Mouse (Mus musculus) forebrain, embryonic 12.5 days (tissue): Measurements from ENCODE around the gene Ifitm10. TPM values are rescaled to one million over a fixed set of nuclear protein-coding genes. Genes with fewer than 3 reads are reported as not detected.
A peak's percentile ranks its signal among the peaks of the same experiment; 100 is the strongest.
"Not testable (repeated sequence)": the region's sequence is repeated elsewhere in the genome, so short reads cannot be mapped to it uniquely, and the experiment has no call there.

Source experiments
- ATAC-seq: fragments of 200-750 bp; cut with Nextera tagmentation; 2 replicates; pipeline ENCODE4 v1.8.0; 2017; ENCODE audit warnings: moderate TSS enrichment; ENCODE audit not compliant: low FRiP score
- H3K27ac ChIP-seq: fragments of 300-500 bp; sonication (generic); 2 replicates; pipeline ENCODE4 v1.5.1; 2016; ENCODE audit warnings: mild to moderate bottlenecking
- H3K27me3 ChIP-seq: fragments of 300-500 bp; sonication (generic); 2 replicates; pipeline ENCODE4 v1.6.1; 2016; ENCODE audit warnings: mild to moderate bottlenecking
- H3K36me3 ChIP-seq: fragments of 300-500 bp; sonication (generic); replicated peaks from 2 replicates; pipeline ENCODE4 v1.6.1; 2016; ENCODE audit warnings: mild to moderate bottlenecking
- H3K4me1 ChIP-seq: fragments of 300-500 bp; sonication (generic); 2 replicates; pipeline ENCODE4 v1.6.1; 2016
- H3K4me2 ChIP-seq: fragments of 300-500 bp; sonication (generic); 2 replicates; pipeline ENCODE4 v1.6.1; 2016; ENCODE audit warnings: mild to moderate bottlenecking, moderate library complexity
- H3K4me3 ChIP-seq: fragments of 300-500 bp; sonication (generic); replicated peaks from 2 replicates; pipeline ENCODE4 v1.5.1; 2016; ENCODE audit warnings: mild to moderate bottlenecking
- H3K9ac ChIP-seq: fragments of 300-500 bp; sonication (generic); 2 replicates; pipeline ENCODE4 v1.6.1; 2016; ENCODE audit warnings: mild to moderate bottlenecking
- H3K9me3 ChIP-seq: fragments of 300-500 bp; sonication (generic); 2 replicates; pipeline ENCODE4 v1.6.1; 2016
- WGBS: fragments of 180-500 bp; shearing (Covaris S2); methylation state at CpG from one replicate; pipeline ENCODE4 v1.1.7; 2016; 5-methylcytosine and 5-hydroxymethylcytosine counted together
- polyA plus RNA-seq: library from polyadenylated mRNA; unstranded; fragments of >200 nt; fragmentation: Nextera tagmentation; extraction: Ambion mirVana; gene quantifications from 2 replicates; pipeline ENCODE4 v1.2.1, GENCODE M21; 2016

The Ifitm10 gene
- polyA plus RNA-seq, 1 experiment from 2014 or later = 0.34 TPM

DNA sequence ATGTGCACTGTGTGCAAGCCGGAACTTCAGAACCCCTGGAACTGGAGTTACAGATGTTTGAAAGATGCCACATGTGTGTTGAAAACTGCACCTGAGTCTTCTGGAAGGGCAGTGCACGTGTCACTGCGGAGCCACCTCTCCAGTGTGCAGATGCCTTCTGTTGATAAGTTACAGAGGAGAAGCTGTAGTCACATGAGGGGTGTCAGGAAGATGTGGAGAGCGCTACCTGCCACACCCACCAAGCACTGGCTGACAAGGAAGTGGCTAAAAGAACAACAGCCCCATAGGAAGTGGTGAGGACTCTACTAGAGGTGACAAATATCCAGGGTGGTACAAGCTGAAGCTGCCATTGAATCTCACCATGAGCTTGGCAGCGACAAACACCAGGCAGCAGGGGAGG, 19.7 kb downstream of the Ifitm10 start:
- H3K9me3 ChIP-seq = no peaks in the 10 kb centered on the region
- WGBS = 80% methylated on average over 5 of the region's 5 CpGs

DNA sequence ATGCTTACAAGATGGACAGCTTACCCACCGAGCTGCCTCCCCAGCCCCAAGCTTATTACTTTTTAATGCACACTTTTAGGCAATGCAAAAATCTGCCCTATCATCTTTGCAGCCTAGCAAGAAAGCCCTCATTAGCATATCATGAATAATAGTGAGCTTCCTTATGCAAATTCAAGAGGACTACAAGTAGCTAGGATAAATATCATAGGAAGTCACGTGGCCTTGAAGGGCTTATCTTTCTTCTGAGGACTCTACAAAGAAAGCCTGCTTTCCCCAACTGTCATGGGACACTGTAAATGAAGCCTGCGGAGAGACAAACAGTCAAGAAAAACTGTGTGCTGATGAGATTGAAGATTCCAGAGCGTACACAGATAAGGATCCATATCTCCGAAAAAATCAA, 22.0 kb downstream of the Ifitm10 start:
- H3K4me2 ChIP-seq = no peak overlapping the region
- 67% methylated on average over 5 of the region's 5 CpGs for WGBS

More for the DNA sequence above, 19.7 kb downstream of the Ifitm10 start:
- Histone ChIP-seq H3K4me1 (peaks cover 13% of the 10 kb centered on the region), H3K36me3 (no peaks in the 10 kb centered on the region), H3K27ac (no peak overlapping the region), H3K4me3 (no peak overlapping the region), H3K4me2 (no peak overlapping the region), H3K9ac (no peak overlapping the region), H3K27me3 (0 out of 2 replicates have a peak, but pooled peaks cover 7% of the 10 kb centered on the region)
- ATAC-seq = no peak

DNA sequence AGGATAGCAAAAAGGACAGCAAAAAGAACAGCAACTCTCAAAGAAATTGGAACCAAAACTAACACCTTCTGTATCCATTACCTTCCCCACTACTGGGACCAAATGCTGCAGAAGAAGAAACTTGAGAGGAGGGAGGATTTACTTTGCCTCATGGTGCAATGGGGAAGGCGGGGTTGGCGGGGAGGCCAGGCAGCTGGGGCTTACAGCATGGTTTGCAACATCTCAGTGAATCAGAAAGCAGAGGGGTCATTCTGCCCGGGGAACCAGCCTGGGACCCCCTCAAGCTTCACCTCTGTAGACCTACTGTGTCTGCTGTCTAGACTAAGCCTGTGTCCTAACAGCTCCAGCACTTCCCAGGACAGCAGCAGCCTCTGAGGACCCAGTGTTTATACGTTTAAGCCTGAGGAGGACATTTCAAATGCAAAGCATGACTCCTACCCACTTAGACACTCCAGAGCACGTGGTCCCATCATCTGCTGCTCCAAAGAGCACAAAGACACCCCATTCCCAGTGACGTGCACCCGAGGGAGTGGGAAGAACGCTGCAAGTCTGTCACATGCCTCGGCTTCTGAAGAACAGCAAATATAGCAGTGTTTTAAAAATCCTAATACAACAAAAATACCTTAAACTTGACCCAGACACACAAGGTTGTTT, 24.1 kb downstream of the Ifitm10 start:
- no peaks in the 10 kb centered on the region for H3K27me3 ChIP-seq
- peak; percentile 85 for ATAC-seq
- H3K27ac ChIP-seq = peak overlapping the region; percentile 53; the same call in 1 of the 2 replicates

More for the DNA sequence above, 22.0 kb downstream of the Ifitm10 start:
- Histone ChIP-seq H3K4me3 (no peak overlapping the region), H3K4me1 (peaks cover 13% of the 10 kb centered on the region), H3K9ac (no peak overlapping the region), H3K27me3 (0 out of 2 replicates have a peak, but pooled peaks cover 7% of the 10 kb centered on the region), H3K36me3 (no peaks in the 10 kb centered on the region), H3K9me3 (no peaks in the 10 kb centered on the region), H3K27ac (no peak overlapping the region)
- 0 out of 2 replicates have a peak, but pooled peaks have one; percentile 30 for ATAC-seq

DNA sequence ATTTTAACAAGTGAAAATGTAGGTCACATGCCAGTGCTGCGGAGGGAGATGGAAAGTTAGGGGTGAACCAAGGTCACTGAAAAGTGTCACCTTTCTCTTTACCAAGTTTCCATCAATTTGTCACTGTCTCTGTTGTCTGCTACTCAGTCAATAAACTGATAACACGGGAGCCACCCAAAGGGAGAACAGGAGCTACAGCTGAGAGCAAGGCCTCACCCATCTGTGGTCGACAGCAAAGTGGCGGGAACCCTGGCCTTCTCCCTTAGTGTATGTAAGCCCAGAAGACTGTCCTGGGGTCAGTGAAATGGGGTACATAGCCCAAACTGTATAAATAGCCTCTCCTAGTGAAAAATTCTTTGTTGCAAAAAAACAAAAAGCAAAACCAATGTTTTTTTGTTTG, 26.0 kb downstream of the Ifitm10 start:
- no peak overlapping the region for H3K4me2 ChIP-seq
- H3K27ac ChIP-seq = no peak overlapping the region
- no peaks in the 10 kb centered on the region for H3K36me3 ChIP-seq
- ATAC-seq = no peak
- WGBS = 88% methylated on average over 4 of the region's 4 CpGs
- no peaks in the 10 kb centered on the region for H3K9me3 ChIP-seq
- H3K9ac ChIP-seq = no peak overlapping the region
- no peak overlapping the region for H3K4me3 ChIP-seq
- H3K4me1 ChIP-seq = peaks cover 13% of the 10 kb centered on the region
- H3K27me3 ChIP-seq = no peaks in the 10 kb centered on the region

More for the DNA sequence above, 24.1 kb downstream of the Ifitm10 start:
- Histone ChIP-seq H3K9ac (no peak overlapping the region), H3K9me3 (no peaks in the 10 kb centered on the region), H3K36me3 (no peaks in the 10 kb centered on the region), H3K4me2 (no peak overlapping the region), H3K4me1 (peaks cover 13% of the 10 kb centered on the region), H3K4me3 (no peak overlapping the region)
- WGBS = 32% methylated on average over 9 of the region's 9 CpGs

DNA sequence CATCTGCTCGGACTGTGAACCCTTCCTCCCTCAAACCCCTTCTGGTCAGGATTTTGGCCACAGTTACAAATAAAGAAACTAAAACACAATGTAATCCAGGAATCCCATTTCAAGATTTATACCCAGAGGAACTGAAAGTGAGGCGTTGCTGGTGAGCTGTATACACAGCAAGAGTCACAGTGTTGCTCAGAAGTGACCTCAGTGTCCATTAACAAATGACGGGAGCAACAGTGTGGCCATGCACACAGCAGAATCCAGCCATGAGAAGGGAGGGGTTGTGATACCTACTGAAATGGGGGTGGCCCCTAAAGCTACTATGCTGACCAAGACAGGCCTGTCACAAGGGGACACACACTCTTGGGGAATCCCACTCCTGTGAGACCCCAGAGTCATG, 31.3 kb downstream of the Ifitm10 start:
- Histone ChIP-seq H3K36me3 (no peaks in the 10 kb centered on the region), H3K27me3 (no peaks in the 10 kb centered on the region), H3K4me1 (peaks cover 3% of the 10 kb centered on the region; the same call in 1 of the 2 replicates), H3K9ac (no peak overlapping the region), H3K27ac (no peak overlapping the region), H3K9me3 (no peaks in the 10 kb centered on the region), H3K4me2 (no peak overlapping the region), H3K4me3 (no peak overlapping the region)
- no peak for ATAC-seq
- WGBS = 80% methylated on average over 3 of the region's 3 CpGs

DNA sequence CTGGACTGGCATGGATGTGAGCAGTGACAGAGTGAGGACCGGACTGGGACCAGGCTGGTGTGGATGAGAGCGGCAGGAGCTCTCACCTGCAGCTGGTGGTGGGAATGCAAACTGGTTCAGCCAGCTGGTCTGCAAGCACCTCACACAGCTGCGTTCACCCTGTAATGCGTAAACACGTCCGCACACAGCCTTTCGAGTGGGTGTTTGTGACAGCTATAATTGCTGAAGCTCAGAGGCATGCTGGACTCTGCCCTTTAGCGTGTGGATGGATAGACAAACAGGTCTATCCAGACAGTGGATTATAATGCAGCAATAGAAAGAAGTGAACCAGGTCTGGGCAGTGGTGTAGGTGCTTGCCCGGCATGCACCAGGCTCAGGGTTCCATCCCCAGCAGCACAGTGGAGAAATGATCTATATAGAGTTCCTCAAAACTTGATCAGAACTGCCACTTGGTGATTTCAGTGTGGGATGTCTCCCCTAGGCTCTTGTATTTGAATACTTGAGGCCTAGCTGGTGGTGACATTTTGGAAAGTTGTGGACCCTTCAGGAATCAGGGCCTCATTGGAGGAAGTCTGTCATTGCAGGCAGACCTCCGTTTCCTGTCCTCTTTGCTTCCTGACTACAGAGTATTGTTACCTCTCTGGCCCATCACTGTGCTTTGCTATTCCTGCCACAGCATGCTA, 31.8 kb downstream of the Ifitm10 start:
- no peak overlapping the region for H3K4me2 ChIP-seq
- H3K36me3 ChIP-seq = no peaks in the 10 kb centered on the region
- H3K4me1 ChIP-seq = peaks cover 3% of the 10 kb centered on the region; the same call in 1 of the 2 replicates
- no peak for ATAC-seq
- WGBS = 79% methylated on average over 10 of the region's 10 CpGs
- H3K4me3 ChIP-seq = no peak overlapping the region
- no peaks in the 10 kb centered on the region for H3K9me3 ChIP-seq
- H3K9ac ChIP-seq = no peak overlapping the region
- no peak overlapping the region for H3K27ac ChIP-seq
- H3K27me3 ChIP-seq = no peaks in the 10 kb centered on the region

DNA sequence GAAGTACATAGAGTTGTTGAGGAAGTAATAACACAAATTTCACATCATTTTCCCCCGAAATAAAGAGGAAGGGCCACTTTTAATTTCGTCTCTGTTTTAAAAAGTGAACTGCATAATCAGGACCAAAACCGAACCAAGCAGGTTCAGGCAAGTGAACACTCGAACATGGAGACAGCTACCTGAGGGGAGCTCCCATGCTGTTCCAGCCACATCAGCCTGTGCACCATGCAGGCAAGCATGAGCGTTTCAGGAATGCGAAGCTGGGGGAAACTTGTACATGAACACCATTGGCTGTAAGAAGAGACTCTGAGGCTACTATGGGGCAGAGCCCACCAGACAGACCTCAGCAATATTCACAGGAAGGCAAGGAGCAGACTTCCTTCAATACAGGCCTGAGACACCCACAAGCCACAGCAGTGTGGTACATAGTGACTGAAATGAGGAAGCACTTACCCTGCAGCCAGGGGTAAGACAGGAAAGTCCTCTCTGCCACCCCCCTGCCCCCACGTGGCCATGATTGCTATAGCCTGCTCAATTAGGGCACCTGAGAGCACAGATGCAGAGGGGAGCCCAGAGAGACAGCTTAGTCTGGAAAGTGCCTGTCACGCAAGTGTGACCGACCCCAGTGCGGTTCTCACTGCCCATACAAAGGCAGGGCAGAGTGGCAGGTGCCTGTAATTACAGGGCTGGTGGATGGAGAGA, 33.1 kb downstream of the Ifitm10 start:
- Histone ChIP-seq H3K9me3 (no peaks in the 10 kb centered on the region), H3K4me1 (peaks cover 3% of the 10 kb centered on the region; the same call in 1 of the 2 replicates), H3K9ac (no peak overlapping the region; the same call in 1 of the 2 replicates), H3K4me3 (no peak overlapping the region), H3K36me3 (no peaks in the 10 kb centered on the region), H3K4me2 (no peak overlapping the region), H3K27ac (no peak overlapping the region), H3K27me3 (peaks cover 3% of the 10 kb centered on the region; the same call in 1 of the 2 replicates)
- ATAC-seq = no peak
- WGBS = 56% methylated on average over 10 of the region's 10 CpGs

DNA sequence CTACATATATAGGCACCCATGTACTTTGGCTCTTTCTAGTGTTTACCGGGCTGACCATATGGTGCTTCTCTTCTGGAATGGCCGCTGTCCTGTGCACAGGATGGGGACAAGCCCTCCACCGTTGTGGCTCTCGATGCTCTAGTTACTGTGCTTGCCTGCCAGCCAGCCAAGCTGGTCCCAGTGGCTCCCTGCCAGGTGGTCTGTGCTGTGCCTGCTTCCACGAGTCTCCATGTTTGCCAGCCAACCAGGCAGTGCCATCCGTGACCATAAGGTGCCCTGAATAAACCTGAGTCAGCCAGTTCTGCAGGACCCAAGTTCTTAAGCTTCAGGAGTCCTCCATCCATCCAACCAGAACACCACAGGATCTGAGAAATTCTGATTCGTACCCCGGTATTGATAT, 38.4 kb downstream of the Ifitm10 start:
- H3K9ac ChIP-seq = no peak overlapping the region
- H3K9me3 ChIP-seq = no peaks in the 10 kb centered on the region
- no peaks in the 10 kb centered on the region for H3K36me3 ChIP-seq
- H3K27me3 ChIP-seq = peaks cover 8% of the 10 kb centered on the region
- no peak overlapping the region for H3K4me3 ChIP-seq
- H3K27ac ChIP-seq = no peak overlapping the region
- ATAC-seq = no peak
- H3K4me2 ChIP-seq = no peak overlapping the region
- WGBS = 84% methylated on average over 8 of the region's 8 CpGs
- H3K4me1 ChIP-seq = no peaks in the 10 kb centered on the region

DNA sequence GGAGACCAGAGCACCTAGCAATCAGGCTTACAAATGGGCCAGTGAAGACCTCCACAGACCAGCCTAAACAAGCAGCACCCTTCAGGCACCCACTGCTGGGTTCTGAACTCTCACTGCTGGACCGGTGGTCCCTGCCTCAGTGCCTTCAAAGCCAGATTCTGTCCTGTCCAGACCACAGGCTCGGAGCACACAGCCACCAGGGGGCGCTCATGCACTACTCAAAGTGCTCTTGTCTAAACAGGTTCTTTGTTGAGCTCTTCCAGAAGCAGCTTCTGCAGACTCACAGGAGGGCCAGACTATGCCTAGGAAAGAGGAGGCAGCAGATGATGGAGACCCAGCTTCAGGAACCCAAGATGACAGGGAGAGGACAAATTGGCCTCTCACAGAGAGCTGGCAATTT, 39.3 kb downstream of the Ifitm10 start:
- Histone ChIP-seq H3K9ac (no peak overlapping the region), H3K36me3 (no peaks in the 10 kb centered on the region), H3K27me3 (peaks cover 8% of the 10 kb centered on the region), H3K4me2 (no peak overlapping the region), H3K4me1 (no peaks in the 10 kb centered on the region), H3K9me3 (no peaks in the 10 kb centered on the region), H3K27ac (no peak overlapping the region), H3K4me3 (no peak overlapping the region)
- peak; percentile 85 for ATAC-seq
- WGBS = 2% methylated on average over 3 of the region's 3 CpGs

DNA sequence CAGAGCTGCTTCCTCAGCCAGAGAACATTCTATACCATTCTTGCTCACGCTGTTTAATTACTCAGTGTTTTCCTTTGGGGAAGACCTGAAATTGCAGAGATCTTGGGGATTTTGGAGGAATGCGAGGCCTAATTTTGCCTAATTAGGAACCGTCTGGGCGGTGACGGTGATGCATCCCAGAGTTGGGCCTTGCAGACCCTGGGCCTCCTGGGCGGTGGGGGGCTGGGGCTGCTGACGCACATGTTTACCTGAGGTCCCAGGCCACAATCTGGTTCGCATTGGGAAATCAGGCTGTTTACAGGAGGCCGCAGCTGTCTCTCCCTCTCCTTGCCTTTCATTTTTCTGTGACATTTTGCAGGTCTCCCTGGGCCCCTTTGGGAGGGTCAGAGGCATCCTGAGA, 40.8 kb downstream of the Ifitm10 start:
- H3K9ac ChIP-seq, H3K27me3 ChIP-seq, H3K4me1 ChIP-seq, ATAC-seq, H3K9me3 ChIP-seq, H3K36me3 ChIP-seq, H3K27ac ChIP-seq, H3K4me2 ChIP-seq, H3K4me3 ChIP-seq: not testable (repeated sequence)
- 66% methylated on average over 5 of the region's 9 CpGs for WGBS

DNA sequence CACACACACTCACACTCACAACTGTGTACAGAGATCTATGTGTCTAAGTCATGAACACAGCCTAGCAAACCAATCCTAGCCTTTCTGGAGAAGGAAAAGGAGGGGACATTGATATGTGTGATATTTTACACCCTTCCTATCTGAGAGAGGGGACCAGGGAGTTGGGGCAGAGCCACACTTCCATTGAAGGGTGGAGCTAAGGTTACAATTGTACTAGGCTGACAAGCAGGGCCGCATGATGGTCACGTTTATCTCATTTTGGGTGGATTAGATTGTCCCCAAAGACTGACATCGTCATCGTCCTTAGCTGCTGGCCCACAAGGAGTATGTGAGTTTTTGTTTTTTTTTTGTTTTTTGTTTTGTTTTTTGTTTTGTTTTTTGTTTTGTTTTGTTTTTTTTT, 42.3 kb downstream of the Ifitm10 start:
- 84% methylated on average over 4 of the region's 4 CpGs for WGBS
- peaks cover 7% of the 10 kb centered on the region for H3K27me3 ChIP-seq
- no peaks in the 10 kb centered on the region for H3K9me3 ChIP-seq

DNA sequence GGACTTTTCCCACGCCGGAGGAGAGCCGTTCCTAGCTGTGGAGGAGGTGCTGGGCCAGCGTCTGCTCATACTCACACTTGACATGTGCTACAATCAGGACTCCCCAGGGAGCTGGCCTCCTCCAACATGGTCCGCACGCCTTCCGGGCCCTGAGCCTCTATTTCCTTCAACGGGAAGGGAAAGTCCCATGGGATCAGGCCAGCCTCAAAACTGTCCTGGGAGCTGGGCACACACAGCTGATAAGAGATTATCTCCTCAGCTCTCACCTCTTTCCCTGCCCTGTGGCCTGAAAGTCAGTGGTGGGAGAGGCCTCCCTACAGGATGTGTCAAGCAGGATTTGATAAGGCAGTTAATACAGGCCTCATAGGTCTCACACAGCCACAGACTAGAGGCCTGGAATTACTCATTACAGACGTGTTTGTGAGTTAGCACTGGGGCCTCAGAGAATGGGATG, 43.3 kb downstream of the Ifitm10 start:
- no peak overlapping the region for H3K27ac ChIP-seq
- H3K4me1 ChIP-seq = no peaks in the 10 kb centered on the region
- no peaks in the 10 kb centered on the region for H3K9me3 ChIP-seq
- ATAC-seq = no peak
- H3K36me3 ChIP-seq = no peaks in the 10 kb centered on the region
- WGBS = 80% methylated on average over 9 of the region's 9 CpGs
- no peak overlapping the region for H3K4me2 ChIP-seq
- H3K27me3 ChIP-seq = peaks cover 4% of the 10 kb centered on the region; the same call in 1 of the 2 replicates
- H3K9ac ChIP-seq = no peak overlapping the region
- no peak overlapping the region for H3K4me3 ChIP-seq

More for the DNA sequence above, 42.3 kb downstream of the Ifitm10 start:
- Histone ChIP-seq H3K36me3 (no peaks in the 10 kb centered on the region), H3K27ac (no peak overlapping the region), H3K4me2 (no peak overlapping the region), H3K9ac (no peak overlapping the region), H3K4me1 (no peaks in the 10 kb centered on the region), H3K4me3 (no peak overlapping the region)
- ATAC-seq = no peak
